Mouse (Mus musculus) megakaryocyte progenitor cell, adult 5-6 weeks (primary cell): ENCODE measurements around the gene Thpo. TPM values are rescaled to one million over a fixed set of nuclear protein-coding genes. Genes with fewer than 3 reads are reported as not detected.

Source experiments
- ATAC-seq: replicated peaks from 2 replicates; pipeline ENCODE4 v1.8.0; 2016; ENCODE audit warnings: mild to moderate bottlenecking, moderate TSS enrichment, inconsistent platforms; ENCODE audit not compliant: poor library complexity
- total RNA-seq, 2 experiments: library from RNA; stranded (forward) in 1 of 2; stranded (reverse) in 1 of 2; fragments of 157-497, 149-512 nt in 1 of 2; fragments of 200-1000 nt in 1 of 2; gene quantifications; 2 replicates each; pipeline versions ENCODE4 v1.2.3 to v1.2.4; 2015 to 2017

The Thpo gene
- total RNA-seq, 2 experiments from 2014 or later = not detected

DNA sequence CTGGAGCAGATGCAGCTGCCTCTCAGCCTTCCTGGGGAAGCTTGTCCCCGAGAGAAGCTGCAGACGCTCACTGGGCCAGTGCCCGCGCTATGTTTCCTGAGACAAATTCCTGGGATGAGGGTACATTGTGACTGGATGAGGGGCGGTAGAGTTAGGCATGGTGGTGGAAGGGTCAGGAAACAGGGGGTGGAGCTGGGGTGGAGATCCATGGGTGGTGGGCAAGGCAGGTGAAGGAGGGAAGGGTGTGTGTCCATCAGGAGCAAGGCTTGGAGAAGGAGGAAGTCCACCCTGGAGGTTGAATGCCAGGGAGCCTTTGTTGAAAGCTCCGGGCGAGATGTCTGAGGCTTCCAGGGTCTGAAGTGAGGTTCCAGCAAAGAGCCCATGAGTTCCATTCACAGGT is 9.0 kb downstream of the Thpo start:
- ATAC-seq = no peak

DNA sequence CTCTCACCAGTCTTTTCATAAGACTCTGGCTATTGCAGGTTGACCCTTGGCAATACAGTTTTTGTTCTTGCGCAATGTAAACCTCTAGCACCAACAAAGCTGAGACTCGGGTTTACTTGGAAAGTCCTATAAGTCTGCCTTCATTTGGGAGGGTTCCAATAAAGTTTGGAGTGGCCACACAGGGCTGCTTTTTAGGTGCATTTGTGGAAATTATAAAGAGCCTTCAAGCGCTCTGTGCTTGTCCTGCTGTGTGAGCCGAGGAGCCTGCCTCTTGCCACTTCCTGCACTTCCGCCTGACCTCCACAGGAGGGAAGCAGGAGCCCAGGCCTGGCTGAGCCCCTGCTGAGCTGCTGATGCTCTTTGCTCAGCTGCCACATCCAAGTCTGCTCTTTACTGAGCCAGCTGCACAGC is 10.0 kb downstream of the Thpo start:
- ATAC-seq = peak; percentile 100

DNA sequence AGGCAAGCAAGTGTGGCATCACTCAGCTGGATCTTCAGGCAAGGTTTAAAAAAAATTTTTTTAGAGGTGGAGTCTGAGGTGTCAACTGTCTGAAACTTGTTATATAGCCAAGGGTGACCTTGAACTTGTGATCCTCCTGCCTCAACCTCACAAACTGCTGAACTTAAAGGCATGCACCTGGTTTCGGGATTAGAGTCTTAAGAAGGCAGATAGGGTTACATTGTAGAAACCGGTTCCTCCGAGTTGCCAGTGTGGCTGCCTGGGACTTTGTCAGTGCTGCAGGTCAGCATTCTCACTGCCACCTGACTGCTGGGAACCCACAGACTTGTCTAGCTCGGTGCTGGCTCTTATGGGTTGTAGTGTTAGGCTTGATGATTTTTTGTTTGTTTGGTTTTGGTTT is 11.1 kb downstream of the Thpo start:
- ATAC-seq = no peak

DNA sequence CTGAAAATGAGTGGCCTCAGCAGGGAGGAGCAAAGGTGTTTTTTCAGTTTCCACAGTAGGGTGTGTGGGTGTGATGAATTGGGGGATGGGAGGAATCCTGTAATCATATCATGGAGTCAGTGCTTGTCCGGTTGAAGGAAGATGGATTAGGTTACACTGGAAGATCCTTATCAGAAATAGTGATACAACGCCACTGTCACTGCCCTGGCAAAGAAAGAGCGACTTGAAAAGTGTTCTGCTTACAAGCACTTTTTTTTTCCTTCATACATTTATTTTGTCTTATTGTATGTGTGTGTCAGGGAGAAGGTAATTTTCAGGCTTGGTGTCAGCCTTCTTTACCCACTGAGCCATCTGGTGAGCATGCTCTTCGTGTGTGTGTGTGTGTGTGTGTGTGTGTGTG is 11.6 kb downstream of the Thpo start:
- ATAC-seq = no peak

DNA sequence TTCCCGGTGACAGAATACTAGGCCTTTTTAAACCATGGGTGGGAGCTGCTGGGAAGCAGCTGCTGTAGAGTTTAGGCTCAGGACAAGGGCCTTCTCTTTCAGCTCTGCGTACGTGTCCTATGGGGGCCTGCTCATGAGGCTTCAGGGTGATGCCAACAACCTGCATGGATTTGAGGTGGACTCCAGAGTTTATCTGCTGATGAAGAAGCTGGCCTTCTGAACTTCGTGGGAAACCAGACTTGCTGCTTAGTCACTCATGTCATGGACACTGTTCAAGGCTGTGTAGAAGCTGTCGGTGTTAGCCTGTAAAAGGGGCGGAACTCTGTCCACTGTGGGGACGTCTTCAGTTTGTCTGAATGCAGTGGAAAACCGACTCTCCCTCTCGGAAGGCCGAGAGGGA is 12.5 kb downstream of the Thpo start:
- ATAC-seq = no peak

DNA sequence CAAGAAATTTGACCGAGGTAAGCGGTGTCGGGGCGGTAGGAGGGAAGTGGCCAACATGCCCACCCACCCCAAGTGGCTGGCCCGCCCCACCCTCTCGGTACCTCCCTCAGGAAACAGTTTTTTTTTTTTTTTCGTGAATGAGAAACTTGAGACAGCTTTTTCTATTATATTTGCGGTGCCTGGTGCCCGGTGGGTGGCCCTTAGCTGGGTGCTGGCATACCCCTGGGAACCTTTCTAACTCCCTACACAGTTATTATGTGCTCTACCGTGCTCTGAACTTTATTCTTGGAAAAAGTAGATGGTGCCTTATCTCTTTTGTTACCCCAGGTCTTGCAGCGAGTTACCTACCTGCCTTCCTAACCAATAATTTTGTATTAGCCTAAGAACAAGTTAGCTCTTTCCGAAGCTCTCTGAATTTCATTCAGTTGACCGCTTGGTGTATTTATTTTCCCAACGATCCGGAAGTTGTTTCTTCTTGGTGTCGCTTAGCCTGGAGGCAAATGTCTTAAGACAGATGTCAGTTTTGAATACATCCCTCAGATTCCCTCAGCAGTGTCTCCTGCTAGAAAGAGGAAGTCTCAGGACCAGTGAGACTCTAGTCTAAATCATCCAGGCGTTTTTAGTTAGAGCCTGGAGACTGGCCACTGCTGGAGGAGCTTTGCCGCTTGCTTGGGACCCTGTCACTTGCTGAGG is 16.2 kb downstream of the Thpo start:
- peak; percentile 12; the same call in 1 of the 2 replicates for ATAC-seq

DNA sequence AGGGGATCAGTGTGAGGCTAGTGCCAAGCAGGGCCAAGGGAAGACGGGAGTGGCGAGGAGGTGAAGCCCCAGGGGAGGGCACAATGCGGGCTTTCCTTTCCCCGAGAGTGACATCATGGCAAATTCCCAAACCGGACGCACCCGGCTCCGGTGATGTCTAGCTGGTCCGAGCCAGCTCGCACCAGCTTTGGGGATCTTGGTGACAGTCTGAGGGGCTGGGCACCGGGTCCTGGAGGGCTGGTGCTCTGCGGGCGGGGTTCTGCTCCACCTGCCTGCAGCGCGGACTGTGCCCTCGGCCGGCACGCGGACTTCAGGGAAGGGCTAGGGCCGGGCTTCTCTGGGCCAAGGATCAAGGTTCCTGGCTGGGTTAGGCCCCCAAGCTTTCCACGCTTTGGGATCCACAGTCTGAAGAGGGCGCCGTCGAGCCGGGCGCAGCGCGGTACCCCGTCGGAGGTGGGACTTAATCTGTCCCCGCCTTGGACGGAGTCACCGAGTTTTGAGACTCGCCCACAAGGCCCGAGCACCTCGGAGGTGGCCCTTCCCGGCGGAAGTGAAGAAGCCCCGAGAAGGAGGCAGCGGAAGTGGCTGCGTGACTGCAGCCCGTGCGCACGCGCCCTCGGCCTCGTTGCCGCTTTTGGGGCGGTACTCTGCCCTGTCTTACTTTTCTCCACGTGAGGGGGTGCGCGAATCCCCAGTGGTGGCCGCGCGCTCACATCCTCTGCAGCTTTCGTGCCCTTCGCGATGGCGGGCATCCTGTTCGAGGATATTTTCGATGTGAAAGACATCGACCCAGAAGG is 16.9 kb downstream of the Thpo start, which contains the start of the genes Polr2h and Clcn2:
TSS of gene Polr2h (plus strand) at position 485 of the 797 bp plus-strand sequence.
TSS of gene Clcn2 (minus strand) at position 566 of the 797 bp plus-strand sequence.
- peak; percentile 84 for ATAC-seq

DNA sequence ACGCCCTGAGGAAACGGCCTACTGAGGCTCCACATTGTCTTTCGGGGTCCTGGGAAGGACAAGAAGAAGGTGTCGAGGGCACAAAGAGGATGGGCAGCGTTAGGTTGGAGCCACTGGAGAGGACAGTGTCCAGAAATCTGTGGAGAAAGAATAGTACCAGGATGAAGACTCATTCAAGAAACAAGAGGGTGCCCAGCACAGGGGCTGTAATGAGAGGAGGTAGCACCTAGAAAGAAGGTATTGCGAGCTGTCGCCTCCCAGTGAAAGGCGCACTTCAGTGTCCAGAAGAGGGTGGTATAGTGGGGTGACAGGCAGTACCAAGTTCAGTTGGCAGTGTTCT is 17.5 kb downstream of the Thpo start:
- ATAC-seq = no peak

DNA sequence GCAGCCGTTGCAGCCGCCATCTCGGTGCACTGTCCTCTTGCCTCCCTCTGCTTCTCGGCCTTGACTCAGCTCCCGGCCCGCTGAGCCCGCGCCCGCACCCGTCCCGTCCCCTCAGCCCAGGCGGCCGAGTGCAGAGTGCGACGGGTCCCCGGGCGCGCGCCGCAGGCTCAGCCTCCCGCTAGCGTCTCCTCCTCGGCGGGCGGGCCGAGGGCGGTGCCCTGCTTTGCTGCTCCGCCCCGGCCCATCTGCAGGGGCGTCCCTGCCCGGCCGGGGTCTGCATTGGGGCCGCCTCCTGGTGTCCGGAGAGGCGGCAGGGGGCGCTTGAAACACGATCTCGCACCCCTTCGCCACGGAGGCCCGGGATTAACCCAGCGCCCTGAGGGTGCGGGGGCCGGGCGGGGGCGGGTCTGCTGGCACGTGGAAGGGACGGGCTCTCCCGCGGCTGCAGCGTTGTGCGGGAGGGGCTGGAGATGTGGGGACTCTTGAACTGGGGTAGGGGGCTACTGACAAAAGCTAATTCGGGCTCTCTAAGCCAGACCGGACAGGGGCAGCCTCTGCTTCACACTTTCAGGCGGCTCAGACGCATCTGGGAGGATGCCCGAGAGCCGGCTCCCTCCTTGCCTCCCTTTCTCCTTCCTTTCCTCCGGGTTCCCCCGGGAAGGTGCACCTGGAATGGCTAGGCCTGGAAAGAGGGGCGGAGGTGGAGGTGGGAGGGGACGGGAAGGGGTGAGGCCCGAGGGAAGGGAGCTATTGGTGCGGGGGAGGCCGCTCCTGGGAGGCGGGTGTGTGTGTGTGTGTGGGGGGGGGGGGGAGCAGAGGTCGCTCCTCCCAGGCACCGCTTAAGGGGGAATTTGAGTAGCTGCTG is 18.1 kb downstream of the Thpo start:
- peak; percentile 23 for ATAC-seq

DNA sequence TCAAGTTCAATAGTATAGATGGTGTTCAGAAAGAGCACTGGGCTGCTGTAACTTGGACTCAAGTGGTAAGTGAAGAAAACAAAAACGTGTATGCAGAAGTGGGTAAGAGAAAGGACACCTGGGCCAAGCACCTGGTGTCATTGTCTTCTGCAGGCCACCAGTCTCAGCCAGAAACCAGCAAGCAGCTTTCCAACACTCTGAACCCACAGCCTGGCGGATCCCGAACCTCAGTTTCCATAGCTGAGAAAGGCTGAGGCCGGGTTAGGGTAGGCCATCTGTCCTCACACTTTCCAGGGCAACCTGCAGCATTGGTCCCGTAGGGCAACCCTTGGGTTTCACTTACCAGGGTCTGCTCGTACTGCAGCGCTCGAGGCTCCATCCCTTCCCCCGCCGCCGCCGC is 18.7 kb downstream of the Thpo start:
- ATAC-seq = no peak

DNA sequence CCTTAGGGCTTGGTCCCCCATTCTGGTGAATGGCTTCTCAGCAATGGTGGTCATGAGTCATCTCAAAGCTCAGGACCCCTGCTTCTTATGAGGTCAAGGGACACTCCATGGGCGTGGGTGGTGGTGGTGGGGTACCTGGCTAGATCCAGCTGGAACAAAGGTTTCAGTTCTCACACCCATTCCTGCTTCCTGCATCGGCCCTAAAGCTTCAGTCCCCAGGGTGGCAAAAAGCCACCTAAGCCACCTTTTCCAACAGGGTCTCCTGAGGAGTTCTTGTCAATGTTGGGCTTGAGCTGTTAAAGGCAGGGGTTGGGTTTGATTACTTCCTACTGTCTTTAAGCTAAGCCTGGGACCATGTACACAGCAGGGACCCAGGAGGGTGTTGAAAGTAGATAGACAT is 19.1 kb downstream of the Thpo start:
- no peak for ATAC-seq

DNA sequence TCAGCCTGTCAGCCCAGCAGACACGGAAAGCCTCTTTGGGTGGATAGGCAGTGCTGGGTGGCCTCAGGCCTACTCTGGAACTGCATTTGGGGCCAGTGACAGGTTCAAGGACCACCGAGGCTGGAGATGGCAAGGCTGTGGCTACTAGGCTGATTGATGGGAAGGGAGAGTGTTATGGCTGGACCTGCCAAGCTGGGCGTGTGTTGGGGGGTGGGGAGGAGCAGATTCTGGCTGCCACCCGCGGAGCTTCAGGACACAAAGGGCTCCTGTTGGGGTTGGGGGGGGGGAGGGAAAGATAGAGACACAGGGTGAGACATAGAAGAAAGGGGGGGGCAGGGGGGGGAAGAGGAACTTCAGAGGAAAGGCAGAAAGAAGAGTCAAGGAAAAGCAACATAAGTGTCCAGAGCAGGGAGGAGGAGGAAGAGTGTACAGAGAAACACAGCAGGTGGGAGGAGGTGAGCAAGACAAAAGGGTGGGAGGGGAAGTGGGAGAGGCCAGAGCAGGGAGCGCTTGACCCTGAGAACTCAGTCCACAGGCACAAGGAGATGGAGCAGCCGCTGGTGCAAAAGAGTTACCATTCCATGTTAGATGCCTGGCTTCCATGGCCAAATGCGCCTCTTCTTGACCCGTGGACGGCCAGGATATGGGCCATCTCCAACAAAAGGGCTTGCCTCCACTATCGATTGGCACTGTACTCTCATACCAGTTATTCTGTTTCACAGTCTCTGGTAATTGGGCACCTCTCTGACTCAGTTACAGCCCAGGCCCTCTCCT is 19.8 kb downstream of the Thpo start:
- no peak for ATAC-seq

DNA sequence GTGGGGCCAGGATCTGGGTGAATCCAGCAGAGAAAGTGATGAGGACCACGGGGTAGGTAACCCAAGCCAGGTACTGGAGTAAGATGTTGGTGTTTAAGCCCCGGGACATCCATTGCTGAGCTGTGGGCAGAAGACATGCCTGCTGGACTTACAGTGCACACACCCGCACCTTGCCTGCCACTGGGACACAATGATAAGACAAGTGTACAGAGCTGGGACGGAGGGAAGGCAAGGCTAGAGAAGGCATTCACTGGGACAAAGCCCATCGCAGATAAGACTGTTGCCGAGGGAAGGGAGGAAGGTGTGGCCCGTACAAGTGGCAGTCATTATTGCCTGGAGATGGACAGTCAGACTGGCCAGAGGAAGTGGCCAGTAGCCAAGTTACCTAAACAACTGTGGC is 21.4 kb downstream of the Thpo start:
- no peak for ATAC-seq

DNA sequence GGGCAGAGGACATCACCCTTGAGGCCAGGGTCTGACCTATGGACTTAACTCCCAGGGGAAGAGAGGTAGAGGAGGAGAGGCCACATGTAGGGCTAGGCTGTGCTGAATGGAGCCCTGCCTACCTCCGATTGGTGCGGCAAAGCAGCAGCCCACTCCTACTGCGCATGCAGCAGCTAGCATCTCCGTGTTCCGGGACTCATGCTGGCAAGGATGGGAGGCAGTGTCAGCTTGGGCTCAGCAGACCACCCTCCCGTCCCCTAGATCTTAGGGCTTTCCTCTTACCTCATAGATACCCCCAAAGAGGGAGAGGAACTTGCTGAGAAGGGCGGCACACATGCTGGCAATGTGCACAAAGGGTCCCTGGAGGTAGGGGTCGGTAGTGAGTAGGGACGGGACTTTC is 22.1 kb downstream of the Thpo start:
- ATAC-seq = no peak

DNA sequence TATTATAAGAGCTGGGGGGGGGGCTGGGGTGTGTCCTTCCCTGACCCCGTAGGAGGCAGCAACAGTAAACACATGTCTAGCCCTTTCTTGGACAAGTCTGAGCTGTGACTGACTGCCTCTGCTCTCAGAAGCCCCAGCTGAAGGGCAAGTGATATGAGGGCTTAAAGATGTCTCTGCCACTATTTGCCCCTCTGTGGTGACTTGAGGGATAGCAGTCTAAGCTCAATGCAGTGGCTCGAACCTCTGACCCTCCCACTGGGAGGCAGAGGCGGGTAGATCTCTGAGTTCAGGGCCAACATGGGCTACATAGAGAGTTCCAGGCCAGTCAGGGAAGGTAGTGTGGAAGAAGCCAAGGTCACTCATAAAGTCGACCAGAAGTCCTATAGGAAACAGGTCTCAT is 23.5 kb downstream of the Thpo start:
- ATAC-seq = peak; percentile 59

DNA sequence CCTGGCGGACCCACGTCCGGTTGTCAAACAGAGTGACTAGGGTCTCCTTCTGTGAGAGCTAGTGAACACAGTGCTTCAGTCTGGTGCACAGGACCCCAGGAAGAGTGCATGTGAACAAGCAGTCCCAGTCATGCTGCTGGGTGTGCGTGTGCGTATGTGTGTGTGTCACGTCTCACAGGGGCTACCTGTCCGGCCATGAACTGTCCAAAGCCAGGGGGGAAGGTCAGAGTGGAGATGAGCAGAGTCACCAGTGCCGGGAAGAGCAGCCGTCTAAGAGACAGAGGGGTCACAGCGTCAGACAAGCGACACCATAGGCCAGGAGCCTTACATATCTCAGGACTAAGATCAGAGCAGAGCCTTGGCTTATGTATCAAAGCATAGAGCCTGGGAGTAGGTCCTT is 23.9 kb downstream of the Thpo start:
- ATAC-seq = no peak

DNA sequence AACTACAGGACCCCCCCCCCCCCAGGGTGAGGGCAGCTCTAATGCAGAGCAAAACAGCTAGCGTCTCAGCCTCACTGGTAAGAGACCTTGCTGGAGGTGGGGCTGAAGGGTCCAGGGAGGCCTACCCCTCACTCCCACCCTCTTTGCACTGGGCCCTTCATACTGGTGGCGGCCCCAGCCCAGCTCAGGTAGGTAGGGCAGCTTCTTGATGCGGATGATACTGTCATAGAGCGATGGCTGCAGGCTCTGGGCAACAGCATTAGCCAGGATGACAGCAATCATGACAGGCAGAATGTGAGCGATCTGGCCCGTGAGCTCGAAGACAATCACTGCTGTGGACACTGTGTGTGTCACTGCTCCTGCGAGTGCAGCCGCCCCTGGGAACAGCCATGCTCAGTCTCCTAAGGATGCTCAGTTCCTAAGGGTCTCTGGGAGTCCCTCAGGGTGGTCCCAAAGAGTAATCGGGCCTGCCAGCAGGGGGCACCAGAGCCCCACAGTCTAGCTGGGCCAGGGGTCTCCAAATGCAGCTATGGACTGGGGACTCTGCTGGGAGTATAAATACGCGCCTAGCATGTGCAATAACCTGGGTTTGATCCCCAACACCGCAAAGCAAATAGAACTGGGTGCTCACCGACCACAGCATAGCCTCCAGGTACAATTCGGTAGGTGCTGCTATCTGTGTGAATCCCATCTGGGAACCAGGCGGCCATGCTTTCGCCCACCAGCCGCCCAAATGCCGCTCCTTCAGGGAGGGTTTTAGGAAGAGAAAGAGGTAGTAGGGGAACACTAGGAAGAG is 25.2 kb downstream of the Thpo start:
- ATAC-seq = no peak

DNA sequence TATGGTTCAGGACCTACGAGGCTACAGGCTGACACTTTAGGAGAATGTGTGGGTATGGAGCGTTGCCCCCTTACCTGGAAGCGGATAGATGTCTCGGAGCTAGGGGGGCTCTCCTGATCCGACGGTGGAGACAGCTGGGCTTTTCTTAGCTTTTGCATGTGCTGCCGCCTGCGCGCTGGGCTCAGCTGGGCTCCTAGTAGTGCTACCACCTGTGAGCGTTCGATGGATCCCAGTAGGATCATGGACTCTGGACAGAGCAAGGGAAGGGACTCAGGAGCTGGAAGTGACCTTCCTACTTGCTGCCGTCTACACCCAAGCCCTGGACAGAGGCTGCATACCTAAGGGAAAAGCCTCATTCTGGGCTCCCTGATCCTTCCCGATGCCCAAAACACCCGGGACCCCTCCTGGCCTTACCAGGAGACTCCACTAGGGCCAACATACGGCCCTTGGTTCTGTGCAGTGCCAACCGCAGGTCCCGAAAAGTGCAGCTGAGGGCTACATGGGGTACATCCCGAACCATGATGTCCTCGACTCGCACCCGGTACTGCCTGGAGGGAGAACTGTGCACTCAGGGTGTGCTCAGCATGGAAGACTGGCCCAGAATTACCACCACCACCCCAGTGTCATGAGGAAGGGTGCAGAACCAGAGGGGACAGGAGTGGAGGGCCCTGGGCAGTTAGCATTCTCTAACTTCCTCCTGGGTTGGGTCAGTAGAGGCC is 25.9 kb downstream of the Thpo start:
- no peak for ATAC-seq

DNA sequence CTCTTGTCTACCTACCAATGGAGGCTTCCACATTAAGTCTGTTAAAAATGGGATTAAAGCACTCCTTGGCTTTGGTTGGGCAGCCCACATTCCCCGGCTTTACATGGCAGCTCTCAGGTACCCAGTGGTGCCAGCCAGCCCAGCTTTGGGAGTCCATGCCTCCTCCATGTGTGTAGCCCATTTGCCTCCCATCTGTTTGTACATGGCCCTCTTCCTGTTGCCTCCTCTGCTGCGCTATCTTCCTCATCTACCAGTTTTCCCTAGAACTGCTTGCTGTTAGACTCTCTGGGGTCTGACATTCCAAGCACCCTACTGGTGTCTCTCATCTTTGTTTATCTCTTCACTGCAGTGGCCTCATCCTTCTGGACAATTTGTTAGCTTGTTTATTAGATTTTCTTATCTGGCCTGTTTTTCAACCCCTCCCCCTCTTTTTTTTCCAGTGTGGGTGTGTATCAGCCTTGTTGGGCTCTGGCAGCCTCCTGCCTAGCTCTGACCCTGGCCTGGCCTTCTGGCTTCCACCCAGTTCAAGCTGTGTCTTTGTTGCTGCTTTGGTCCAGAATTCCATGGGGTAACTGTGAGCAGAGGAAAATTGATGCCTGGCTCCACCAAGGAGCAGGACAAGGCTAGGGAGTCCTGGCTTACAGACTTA is 27.8 kb downstream of the Thpo start:
- ATAC-seq = no peak
